Mouse (Mus musculus) hindbrain, embryonic 14.5 days (tissue): ENCODE data around the gene Pde4d. TPM values are rescaled to one million over a fixed set of nuclear protein-coding genes. Genes with fewer than 3 reads are reported as not detected.
A peak's percentile ranks its signal among the peaks of the same experiment; 100 is the strongest.

Source experiments
- ATAC-seq: fragments of 200-750 bp; cut with Nextera tagmentation; 2 replicates; pipeline ENCODE4 v1.8.0; 2017; ENCODE audit warnings: moderate number of reproducible peaks, mild to moderate bottlenecking, moderate TSS enrichment, moderate library complexity; ENCODE audit not compliant: low FRiP score
- DNase-seq: peaks from one replicate; pipeline ENCODE4 v3.0.0-alpha.2; 2015; ENCODE audit warnings: low spot score
- H3K27ac ChIP-seq: fragments of 300-500 bp; sonication (generic); 2 replicates; pipeline ENCODE4 v1.5.1; 2014; ENCODE audit warnings: mild to moderate bottlenecking, moderate library complexity
- H3K27me3 ChIP-seq: fragments of 300-500 bp; sonication (generic); 2 replicates; pipeline ENCODE4 v1.6.1; 2014; ENCODE audit warnings: mild to moderate bottlenecking, low read length, mixed read lengths; ENCODE audit not compliant: control insufficient read depth, insufficient read depth
- H3K36me3 ChIP-seq: fragments of 300-500 bp; sonication (generic); replicated peaks from 2 replicates; pipeline ENCODE4 v1.6.1; 2014; ENCODE audit not compliant: control insufficient read depth, insufficient read depth
- H3K4me1 ChIP-seq: fragments of 300-500 bp; sonication (generic); replicated peaks from 2 replicates; pipeline ENCODE4 v1.6.1; 2014; ENCODE audit warnings: antibody characterized with exemption, low read length, mixed read lengths; ENCODE audit not compliant: control insufficient read depth, insufficient read depth
- H3K4me2 ChIP-seq: fragments of 300-500 bp; sonication (generic); replicated peaks from 2 replicates; pipeline ENCODE4 v1.6.1; 2014; ENCODE audit warnings: mild to moderate bottlenecking, moderate library complexity
- H3K4me3 ChIP-seq: fragments of 300-500 bp; sonication (generic); replicated peaks from 2 replicates; pipeline ENCODE4 v1.5.1; 2014; ENCODE audit warnings: mild to moderate bottlenecking, low read length
- H3K9ac ChIP-seq: fragments of 300-500 bp; sonication (generic); 2 replicates; pipeline ENCODE4 v1.6.1; 2014
- H3K9me3 ChIP-seq: fragments of 300-500 bp; sonication (generic); 2 replicates; pipeline ENCODE4 v1.6.1; 2016; ENCODE audit warnings: low read length; ENCODE audit not compliant: control insufficient read depth
- WGBS: fragments of 180-500 bp; shearing (Covaris S2); extraction: QIAGEN DNeasy Blood & Tissue Kit; methylation state at CpG from one replicate; pipeline ENCODE4 v1.1.7; 2014; 5-methylcytosine and 5-hydroxymethylcytosine counted together
- polyA plus RNA-seq: library from polyadenylated mRNA; unstranded; fragments of >200 nt; fragmentation: Nextera tagmentation; extraction: Ambion mirVana; gene quantifications from 2 replicates; pipeline ENCODE4 v1.2.1, GENCODE M21; 2014

Pde4d gene
- polyA plus RNA-seq, 1 experiment from 2014 or later, result 23.2 TPM

DNA sequence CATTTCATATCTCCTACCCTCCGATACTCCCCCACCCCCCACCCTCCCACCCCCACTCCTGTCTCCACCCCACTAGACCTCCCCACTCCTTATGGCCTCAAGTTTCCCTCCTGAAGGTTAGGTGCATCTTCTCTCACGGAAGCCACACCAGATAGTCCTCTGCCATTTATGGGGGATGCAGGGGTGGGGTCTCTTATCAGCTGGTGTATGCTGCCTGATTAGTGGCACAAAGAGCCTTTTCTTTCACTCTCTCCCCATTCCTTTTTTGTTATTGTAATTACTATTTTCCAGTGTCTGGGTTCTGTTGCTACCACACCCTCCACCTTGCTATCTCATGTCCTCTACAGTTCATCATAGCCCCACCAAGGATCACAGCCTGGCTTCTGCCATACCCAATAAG is 1194.3 kb downstream of the Pde4d start:
- H3K36me3 ChIP-seq, result no peaks in the 10 kb centered on the region
- H3K4me1 ChIP-seq, result peaks cover 22% of the 10 kb centered on the region; the same call in 1 of the 2 replicates
- no peak for DNase-seq
- H3K4me2 ChIP-seq, result no peak overlapping the region
- 72% methylated on average over 2 of the region's 2 CpGs for WGBS
- ATAC-seq, result no peak
- no peak overlapping the region for H3K4me3 ChIP-seq
- no peak overlapping the region for H3K9ac ChIP-seq
- H3K27me3 ChIP-seq, result no peaks in the 10 kb centered on the region
- no peaks in the 10 kb centered on the region for H3K9me3 ChIP-seq
- H3K27ac ChIP-seq, result no peak overlapping the region

DNA sequence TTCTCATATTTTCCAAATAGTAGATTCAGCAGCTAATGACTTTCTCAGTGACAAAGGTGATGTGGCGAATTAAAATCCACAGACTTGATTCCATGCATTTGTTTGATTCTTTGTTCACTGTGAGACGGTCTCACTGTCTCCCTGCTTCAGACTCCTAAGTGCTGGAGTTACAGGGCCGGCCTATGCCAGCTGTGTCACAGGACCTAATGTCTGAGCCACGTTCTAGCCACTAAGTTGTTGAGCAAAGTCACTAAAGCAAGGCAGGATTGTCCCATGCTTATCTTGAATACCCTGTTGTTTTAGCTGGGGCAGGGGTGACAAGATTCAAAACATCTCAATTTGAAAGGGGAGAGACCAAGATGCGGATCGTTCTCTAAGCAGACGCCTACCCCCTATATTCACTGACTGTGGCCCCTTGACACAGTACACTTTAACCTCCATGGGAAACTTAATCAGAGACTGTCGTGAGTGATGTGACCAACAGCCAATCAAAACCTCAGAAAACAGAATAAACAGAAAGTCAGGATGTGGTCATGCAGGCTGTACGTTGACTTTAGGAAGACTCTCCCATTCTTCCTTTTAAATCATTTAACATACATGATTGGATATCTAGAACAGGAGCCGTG is 1195.6 kb downstream of the Pde4d start:
- ATAC-seq, result no peak
- H3K36me3 ChIP-seq, result no peaks in the 10 kb centered on the region
- H3K4me1 ChIP-seq, result peaks cover 20% of the 10 kb centered on the region; the same call in 1 of the 2 replicates
- DNase-seq, result no peak
- H3K9ac ChIP-seq, result no peak overlapping the region
- H3K9me3 ChIP-seq, result no peaks in the 10 kb centered on the region
- H3K4me2 ChIP-seq, result no peak overlapping the region
- H3K4me3 ChIP-seq, result no peak overlapping the region
- H3K27ac ChIP-seq, result no peak overlapping the region
- 37% methylated on average over 10 of the region's 10 CpGs for WGBS
- no peaks in the 10 kb centered on the region for H3K27me3 ChIP-seq

- ATAC-seq, result no peak
Observed at GRCm38 (mm10) chr13:109645910-109646284, 1196.1 kb downstream of the Pde4d start.

GRCm38 (mm10) chr13:109646597-109647232 is 1197.0 kb downstream of the Pde4d start:
- Histone ChIP-seq H3K4me3 (no peak overlapping the region), H3K9me3 (no peaks in the 10 kb centered on the region), H3K27me3 (no peaks in the 10 kb centered on the region), H3K27ac (peak overlapping the region; percentile 55; the same call in 1 of the 2 replicates), H3K9ac (0 out of 2 replicates have a peak overlapping the region, but pooled peaks have one; percentile 31), H3K36me3 (no peaks in the 10 kb centered on the region), H3K4me1 (peaks cover 20% of the 10 kb centered on the region; the same call in 1 of the 2 replicates), H3K4me2 (no peak overlapping the region)
- ATAC-seq (no peak), DNase-seq (no peak)
- 56% methylated on average over 11 of the region's 11 CpGs for WGBS

More at GRCm38 (mm10) chr13:109645910-109646284, 1196.1 kb downstream of the Pde4d start:
- Histone ChIP-seq H3K36me3 (no peaks in the 10 kb centered on the region), H3K9ac (no peak overlapping the region), H3K4me1 (peaks cover 20% of the 10 kb centered on the region; the same call in 1 of the 2 replicates), H3K4me3 (no peak overlapping the region), H3K27ac (no peak overlapping the region), H3K27me3 (no peaks in the 10 kb centered on the region), H3K9me3 (no peaks in the 10 kb centered on the region), H3K4me2 (no peak overlapping the region)
- 28% methylated on average over 6 of the region's 6 CpGs for WGBS
- DNase-seq, result no peak

DNA sequence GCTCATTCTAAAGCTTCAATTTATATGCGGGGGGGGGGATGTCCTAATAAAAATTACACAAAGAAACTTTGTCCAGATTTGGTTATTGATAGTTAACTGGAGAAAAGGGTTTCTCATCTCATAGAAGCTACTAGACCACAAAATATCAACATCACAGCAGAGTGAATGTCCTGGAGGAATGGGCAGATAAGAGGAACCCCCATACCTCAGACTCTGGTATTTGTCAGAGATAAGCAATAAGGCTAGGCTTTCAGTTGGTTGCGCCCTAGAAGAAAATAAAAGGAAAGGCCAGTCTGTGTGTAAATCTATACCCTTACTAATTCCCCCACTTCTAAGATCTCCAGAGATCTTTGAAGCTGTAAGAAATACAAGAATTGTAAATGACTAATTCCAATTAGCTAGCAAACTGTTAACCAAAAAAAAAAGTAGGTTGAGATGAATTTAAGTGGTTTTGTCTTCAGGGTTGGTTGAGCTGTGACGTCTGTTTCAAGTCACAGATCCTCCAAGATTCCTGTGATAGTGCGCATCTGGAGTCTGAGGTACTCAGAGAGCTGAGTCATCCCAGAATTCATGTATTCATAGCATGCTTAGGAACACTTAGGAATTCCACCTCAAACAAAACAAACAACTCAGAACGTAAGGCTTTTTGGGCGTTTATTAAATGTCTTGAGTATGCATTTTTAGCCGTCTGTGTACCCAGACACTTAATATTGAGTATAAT is 1197.9 kb downstream of the Pde4d start:
- 84% methylated on average over 7 of the region's 7 CpGs for WGBS
- ATAC-seq (no peak), DNase-seq (no peak)
- no peak overlapping the region for H3K9ac ChIP-seq
- no peak overlapping the region for H3K27ac ChIP-seq
- H3K4me3 ChIP-seq, result no peak overlapping the region
- peaks cover 20% of the 10 kb centered on the region; the same call in 1 of the 2 replicates for H3K4me1 ChIP-seq
- no peaks in the 10 kb centered on the region for H3K9me3 ChIP-seq
- H3K4me2 ChIP-seq, result no peak overlapping the region
- H3K27me3 ChIP-seq, result no peaks in the 10 kb centered on the region
- H3K36me3 ChIP-seq, result no peaks in the 10 kb centered on the region

- no peak for ATAC-seq
- no peaks in the 10 kb centered on the region for H3K9me3 ChIP-seq
- WGBS, result 96% methylated on average over 3 of the region's 3 CpGs
Observed at GRCm38 (mm10) chr13:109648311-109648710, 1198.6 kb downstream of the Pde4d start.

GRCm38 (mm10) chr13:109651790-109652605 is 1202.2 kb downstream of the Pde4d start:
- H3K4me2 ChIP-seq, result no peak overlapping the region
- H3K27me3 ChIP-seq, result no peaks in the 10 kb centered on the region
- H3K4me1 ChIP-seq, result peaks cover under 1% of the 10 kb centered on the region; the same call in 1 of the 2 replicates
- H3K27ac ChIP-seq, result no peak overlapping the region
- ATAC-seq (no peak), DNase-seq (no peak)
- H3K36me3 ChIP-seq, result no peaks in the 10 kb centered on the region
- H3K4me3 ChIP-seq, result no peak overlapping the region
- 74% methylated on average over 10 of the region's 10 CpGs for WGBS
- H3K9ac ChIP-seq, result no peak overlapping the region
- no peaks in the 10 kb centered on the region for H3K9me3 ChIP-seq

More at GRCm38 (mm10) chr13:109648311-109648710, 1198.6 kb downstream of the Pde4d start:
- Histone ChIP-seq H3K4me1 (peaks cover 20% of the 10 kb centered on the region; the same call in 1 of the 2 replicates), H3K9ac (no peak overlapping the region), H3K4me3 (no peak overlapping the region), H3K4me2 (no peak overlapping the region), H3K27ac (no peak overlapping the region), H3K36me3 (no peaks in the 10 kb centered on the region), H3K27me3 (no peaks in the 10 kb centered on the region)
- DNase-seq, result no peak

- Histone ChIP-seq H3K27me3 (no peaks in the 10 kb centered on the region), H3K36me3 (no peaks in the 10 kb centered on the region), H3K27ac (no peak overlapping the region), H3K9ac (no peak overlapping the region), H3K9me3 (no peaks in the 10 kb centered on the region), H3K4me3 (no peak overlapping the region), H3K4me1 (no peaks in the 10 kb centered on the region), H3K4me2 (no peak overlapping the region)
- WGBS, result 72% methylated on average over 7 of the region's 7 CpGs
- DNase-seq (no peak), ATAC-seq (no peak)
Observed at GRCm38 (mm10) chr13:109652631-109653030, 1202.9 kb downstream of the Pde4d start.
